Mouse (Mus musculus) midbrain, embryonic 16.5 days (tissue): Measurements from ENCODE around the gene Tm9sf4. TPM values are rescaled to one million over a fixed set of nuclear protein-coding genes. Genes with fewer than 3 reads are reported as not detected.

Experiments
- ATAC-seq: fragments of 200-750 bp; cut with Nextera tagmentation; 2 replicates; pipeline ENCODE4 v1.8.0; 2017; ENCODE audit warnings: moderate TSS enrichment
- H3K27ac ChIP-seq: fragments of 300-500 bp; sonication (generic); 2 replicates; pipeline ENCODE4 v1.5.1; 2014; ENCODE audit warnings: mild to moderate bottlenecking, low read length, mixed read lengths
- H3K27me3 ChIP-seq: fragments of 300-500 bp; sonication (generic); 2 replicates; pipeline ENCODE4 v1.6.1; 2014; ENCODE audit warnings: low read depth, low read length, mixed read lengths; ENCODE audit not compliant: control insufficient read depth, insufficient read depth
- H3K36me3 ChIP-seq: fragments of 300-500 bp; sonication (generic); 2 replicates; pipeline ENCODE4 v1.6.1; 2014; ENCODE audit warnings: mild to moderate bottlenecking, low read length, moderate library complexity, mixed read lengths; ENCODE audit not compliant: control insufficient read depth, insufficient read depth
- H3K4me1 ChIP-seq: fragments of 300-500 bp; sonication (generic); 2 replicates; pipeline ENCODE4 v1.6.1; 2014; ENCODE audit warnings: mild to moderate bottlenecking, low read length, mixed read lengths; ENCODE audit not compliant: control insufficient read depth, insufficient read depth
- H3K4me2 ChIP-seq: fragments of 300-500 bp; sonication (generic); 2 replicates; pipeline ENCODE4 v1.6.1; 2014; ENCODE audit warnings: mild to moderate bottlenecking, low read length, mixed read lengths
- H3K4me3 ChIP-seq: fragments of 300-500 bp; sonication (generic); 2 replicates; pipeline ENCODE4 v1.5.1; 2014; ENCODE audit warnings: low read depth, mild to moderate bottlenecking, low read length, moderate library complexity, mixed read lengths
- H3K9ac ChIP-seq: fragments of 300-500 bp; sonication (generic); 2 replicates; pipeline ENCODE4 v1.6.1; 2014; ENCODE audit warnings: low read depth, low read length, mixed read lengths
- H3K9me3 ChIP-seq: fragments of 300-500 bp; sonication (generic); replicated peaks from 2 replicates; pipeline ENCODE4 v1.6.1; 2014; ENCODE audit warnings: mild to moderate bottlenecking, low read length, mixed read lengths; ENCODE audit not compliant: control insufficient read depth, poor library complexity, severe bottlenecking
- WGBS: fragments of 180-500 bp; shearing (Covaris S2); extraction: QIAGEN DNeasy Blood & Tissue Kit; methylation state at CpG from one replicate; pipeline ENCODE4 v1.1.7; 2014; 5-methylcytosine and 5-hydroxymethylcytosine counted together
- polyA plus RNA-seq: library from polyadenylated mRNA; unstranded; fragments of >200 nt; fragmentation: Nextera tagmentation; extraction: Ambion mirVana; gene quantifications from 2 replicates; pipeline ENCODE4 v1.2.1, GENCODE M21; 2015

The Tm9sf4 gene
- polyA plus RNA-seq, 1 experiment from 2014 or later = 85.8 TPM

DNA sequence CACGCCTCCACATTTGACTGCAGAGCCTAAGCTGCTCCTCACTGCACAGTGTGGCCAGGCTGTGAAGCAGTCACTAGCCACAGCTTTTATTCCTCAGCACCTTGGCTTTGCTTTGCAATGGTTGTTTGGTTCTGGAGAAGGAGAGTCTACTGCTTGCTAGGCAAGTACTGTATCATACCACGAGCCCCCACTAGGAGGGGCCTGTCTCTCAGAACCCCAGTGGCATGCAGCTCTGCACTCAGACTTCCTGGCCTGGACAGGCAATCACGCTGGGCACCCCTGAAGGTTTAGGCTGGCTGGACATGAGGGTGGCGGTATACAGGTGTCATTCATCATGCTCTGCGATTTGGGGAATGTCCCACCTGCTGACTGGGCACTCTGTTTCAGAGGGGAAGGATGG lies 26.9 kb upstream of the Tm9sf4 start:
- no peak overlapping the region for H3K4me3 ChIP-seq
- no peaks in the 10 kb centered on the region for H3K36me3 ChIP-seq
- no peak overlapping the region for H3K27ac ChIP-seq
- H3K9me3 ChIP-seq = no peaks in the 10 kb centered on the region
- H3K9ac ChIP-seq = no peak overlapping the region
- H3K27me3 ChIP-seq = no peaks in the 10 kb centered on the region; the same call in 1 of the 2 replicates
- 40% methylated on average over 5 of the region's 5 CpGs for WGBS
- H3K4me1 ChIP-seq = no peaks in the 10 kb centered on the region
- no peak overlapping the region for H3K4me2 ChIP-seq
- ATAC-seq = no peak

DNA sequence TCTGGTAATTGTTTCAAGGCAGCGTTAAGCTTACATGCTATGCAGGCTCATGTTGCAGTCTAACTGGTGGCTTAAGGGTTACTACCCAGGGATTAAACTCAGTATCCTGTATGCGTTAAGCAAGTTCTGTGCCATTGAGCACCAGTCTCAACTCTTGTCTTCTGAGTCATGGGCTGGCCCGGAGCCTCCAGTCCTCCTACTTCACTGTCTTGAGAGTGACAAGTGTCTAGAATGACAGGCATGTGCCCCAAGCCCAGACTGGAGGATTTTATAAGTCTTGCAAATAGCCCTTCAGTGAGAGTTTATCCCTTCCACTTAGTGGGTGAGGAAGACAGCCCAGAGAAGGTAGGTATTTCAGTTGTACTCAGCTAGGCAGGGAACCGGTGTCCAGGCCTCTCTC lies 24.9 kb upstream of the Tm9sf4 start:
- Histone ChIP-seq H3K9me3 (no peaks in the 10 kb centered on the region), H3K27ac (no peak overlapping the region), H3K4me2 (no peak overlapping the region), H3K9ac (no peak overlapping the region), H3K36me3 (no peaks in the 10 kb centered on the region), H3K4me1 (no peaks in the 10 kb centered on the region), H3K4me3 (no peak overlapping the region), H3K27me3 (no peaks in the 10 kb centered on the region; the same call in 1 of the 2 replicates)
- WGBS = 55% methylated on average over 4 of the region's 4 CpGs
- no peak for ATAC-seq

DNA sequence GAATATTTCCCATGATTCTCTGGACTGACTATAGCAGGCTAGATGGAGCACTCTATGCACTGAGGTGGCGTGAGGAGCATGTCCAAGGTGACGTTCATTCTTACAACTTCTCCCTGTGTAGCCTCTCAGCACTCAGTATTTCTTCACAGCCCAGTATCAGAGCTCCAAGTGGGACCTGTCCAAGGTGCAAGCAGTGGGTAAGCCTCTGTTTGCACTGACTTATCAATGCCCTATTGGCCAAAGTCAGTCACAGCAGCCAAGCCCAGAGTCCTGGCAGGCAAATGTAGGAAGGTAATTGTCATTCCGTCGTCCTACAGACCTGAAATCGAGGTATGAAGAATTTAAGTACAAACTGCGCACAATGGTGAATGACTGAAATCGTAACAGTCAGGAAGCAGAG lies 21.9 kb upstream of the Tm9sf4 start:
- Histone ChIP-seq H3K4me1 (no peaks in the 10 kb centered on the region; the same call in 1 of the 2 replicates), H3K9me3 (no peaks in the 10 kb centered on the region), H3K4me3 (no peak overlapping the region), H3K36me3 (no peaks in the 10 kb centered on the region), H3K9ac (no peak overlapping the region), H3K27me3 (no peaks in the 10 kb centered on the region; the same call in 1 of the 2 replicates), H3K4me2 (no peak overlapping the region), H3K27ac (no peak overlapping the region)
- WGBS = 82% methylated on average over 7 of the region's 7 CpGs
- ATAC-seq = no peak

DNA sequence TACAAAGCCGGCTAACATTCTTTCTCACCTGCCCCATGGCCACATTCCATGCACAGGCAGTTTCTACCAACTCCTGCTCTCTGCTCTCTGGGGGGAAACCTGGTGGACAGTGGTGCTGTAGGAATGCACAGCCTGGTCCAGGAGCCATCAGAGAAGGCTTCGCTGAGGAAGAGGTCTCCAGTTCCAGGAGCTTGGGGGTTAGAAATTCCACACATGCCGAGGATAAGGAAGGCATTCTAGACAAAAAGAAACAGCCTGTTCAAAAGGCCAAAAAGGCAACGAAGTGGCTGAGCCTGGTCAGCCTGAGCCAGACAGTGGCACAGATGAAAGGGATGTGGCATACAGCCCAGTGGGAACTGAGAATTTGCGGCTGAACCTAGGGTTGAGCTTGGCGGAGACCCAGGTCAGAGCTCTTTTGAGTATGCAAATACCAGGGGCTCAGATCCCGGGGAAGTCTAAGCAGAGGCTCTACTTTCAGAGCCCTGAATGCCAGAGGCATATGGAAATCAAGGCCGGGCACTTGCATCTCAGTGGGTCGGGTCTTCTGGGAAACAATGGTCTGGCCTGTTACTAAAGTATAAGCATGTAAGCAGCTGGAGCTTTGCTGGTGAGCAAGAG lies 21.0 kb upstream of the Tm9sf4 start:
- H3K27me3 ChIP-seq = no peaks in the 10 kb centered on the region; the same call in 1 of the 2 replicates
- 8% methylated on average over 9 of the region's 9 CpGs for WGBS
- H3K36me3 ChIP-seq = no peaks in the 10 kb centered on the region
- no peak overlapping the region for H3K4me2 ChIP-seq
- H3K4me1 ChIP-seq = no peaks in the 10 kb centered on the region; the same call in 1 of the 2 replicates
- peak; percentile 67 for ATAC-seq
- H3K27ac ChIP-seq = no peak overlapping the region
- no peak overlapping the region for H3K4me3 ChIP-seq
- no peak overlapping the region for H3K9ac ChIP-seq
- no peaks in the 10 kb centered on the region for H3K9me3 ChIP-seq

DNA sequence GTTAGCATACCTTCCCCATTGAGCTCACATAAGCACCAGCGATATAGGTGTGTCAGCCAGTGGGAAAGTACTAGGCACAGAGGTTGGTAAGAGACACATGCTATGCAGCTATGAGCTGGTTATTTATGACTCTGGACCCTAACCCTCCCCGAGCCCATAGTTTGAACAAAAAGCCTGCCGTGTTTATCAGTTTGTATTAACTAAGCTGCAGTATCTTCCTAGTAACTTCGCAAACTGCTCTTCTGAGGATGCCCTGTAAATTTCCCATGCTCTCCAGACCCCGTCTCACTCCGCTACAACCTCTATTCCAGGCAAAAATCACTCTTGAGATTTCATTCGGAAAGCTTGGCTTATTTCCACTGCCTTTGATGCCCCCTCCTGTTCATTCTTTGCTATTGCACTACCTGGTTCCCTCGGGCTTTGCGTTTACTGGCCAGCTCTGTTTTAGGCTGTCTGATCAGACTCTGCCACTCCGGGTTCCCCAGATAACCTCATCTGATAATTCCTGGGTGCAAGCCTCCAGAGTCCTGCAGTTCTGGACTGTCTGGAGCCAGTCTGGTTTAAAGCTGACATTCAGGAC lies 18.4 kb upstream of the Tm9sf4 start:
- no peak overlapping the region for H3K9ac ChIP-seq
- H3K4me3 ChIP-seq = no peak overlapping the region
- ATAC-seq = no peak; the same call in 1 of the 2 replicates
- no peaks in the 10 kb centered on the region; the same call in 1 of the 2 replicates for H3K27me3 ChIP-seq
- H3K9me3 ChIP-seq = no peaks in the 10 kb centered on the region
- 28% methylated on average over 10 of the region's 10 CpGs for WGBS
- H3K36me3 ChIP-seq = no peaks in the 10 kb centered on the region
- no peak overlapping the region for H3K4me2 ChIP-seq
- H3K4me1 ChIP-seq = no peaks in the 10 kb centered on the region; the same call in 1 of the 2 replicates
- no peak overlapping the region for H3K27ac ChIP-seq

DNA sequence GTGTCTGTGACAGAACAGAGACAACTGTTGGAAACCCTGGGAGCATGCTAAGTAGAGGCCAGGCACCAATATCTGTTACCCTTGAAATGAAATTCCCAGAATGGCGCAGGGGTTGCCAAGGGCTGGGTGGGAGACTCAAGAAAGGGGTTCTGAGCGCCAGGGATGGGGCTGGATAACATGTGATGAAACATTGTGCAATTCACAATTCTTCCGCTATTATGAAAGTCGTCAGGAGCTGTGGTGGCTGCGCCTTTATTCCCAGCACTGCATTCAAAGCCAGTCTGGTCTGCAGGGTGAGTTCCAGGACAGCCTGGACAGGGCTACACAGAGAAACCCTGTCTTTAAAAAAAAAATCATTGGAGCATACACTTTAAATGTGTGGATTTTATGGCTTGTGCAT lies 15.8 kb upstream of the Tm9sf4 start:
- Histone ChIP-seq H3K4me2 (no peak overlapping the region), H3K9me3 (no peaks in the 10 kb centered on the region), H3K4me3 (no peak overlapping the region), H3K27ac (no peak overlapping the region), H3K36me3 (no peaks in the 10 kb centered on the region), H3K4me1 (no peaks in the 10 kb centered on the region; the same call in 1 of the 2 replicates), H3K27me3 (no peaks in the 10 kb centered on the region), H3K9ac (no peak overlapping the region)
- 78% methylated on average over 5 of the region's 5 CpGs for WGBS
- no peak for ATAC-seq

DNA sequence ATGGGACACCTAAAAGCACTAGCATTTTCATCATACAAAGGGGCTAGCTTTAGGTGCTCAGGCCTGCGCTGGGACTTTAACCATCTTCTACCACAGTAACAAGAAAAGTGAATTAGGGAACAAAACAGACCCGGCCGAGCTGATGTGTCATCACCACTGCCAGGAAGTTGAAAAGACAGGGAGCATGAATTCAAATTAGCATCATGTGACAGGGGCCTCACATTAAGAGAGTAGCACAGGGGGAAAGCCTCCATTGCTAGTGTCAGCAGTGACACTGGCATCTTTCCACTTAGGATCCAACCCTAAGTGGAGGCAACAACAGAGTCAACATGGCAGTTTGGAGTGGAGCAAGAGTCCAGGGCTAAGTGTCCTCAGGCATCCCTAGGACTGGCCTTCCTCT lies 13.9 kb upstream of the Tm9sf4 start:
- H3K4me3 ChIP-seq = no peak overlapping the region
- H3K4me2 ChIP-seq = no peak overlapping the region
- no peak for ATAC-seq
- 85% methylated on average over 3 of the region's 3 CpGs for WGBS
- no peak overlapping the region for H3K9ac ChIP-seq
- no peaks in the 10 kb centered on the region; the same call in 1 of the 2 replicates for H3K4me1 ChIP-seq
- H3K9me3 ChIP-seq = no peaks in the 10 kb centered on the region
- no peaks in the 10 kb centered on the region; the same call in 1 of the 2 replicates for H3K27me3 ChIP-seq
- H3K36me3 ChIP-seq = no peaks in the 10 kb centered on the region
- no peak overlapping the region for H3K27ac ChIP-seq

DNA sequence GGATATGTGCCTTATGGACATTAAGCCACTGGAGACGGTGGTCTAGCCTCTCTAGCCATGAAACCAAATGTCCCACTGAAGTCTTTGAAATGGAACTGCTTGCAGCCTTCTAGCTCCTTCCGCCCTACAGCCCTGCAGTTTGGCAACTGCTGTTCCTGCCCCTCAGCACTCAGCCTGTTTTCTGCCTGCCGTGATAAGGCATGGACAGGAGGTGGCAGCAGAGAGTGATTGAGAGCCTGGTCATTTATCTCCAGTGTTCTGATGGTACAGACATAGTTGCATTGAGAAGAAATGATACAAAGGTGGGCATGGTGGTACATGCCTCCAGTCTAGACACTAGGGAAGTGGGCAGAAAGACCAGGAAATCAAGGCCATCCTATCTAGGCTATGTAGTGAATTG lies 13.4 kb upstream of the Tm9sf4 start:
- no peak for ATAC-seq
- Histone ChIP-seq H3K27me3 (no peaks in the 10 kb centered on the region; the same call in 1 of the 2 replicates), H3K4me3 (no peak overlapping the region), H3K27ac (no peak overlapping the region), H3K4me1 (no peaks in the 10 kb centered on the region; the same call in 1 of the 2 replicates), H3K36me3 (no peaks in the 10 kb centered on the region), H3K9ac (no peak overlapping the region), H3K4me2 (no peak overlapping the region), H3K9me3 (no peaks in the 10 kb centered on the region)
- WGBS = 28% methylated on average over 3 of the region's 3 CpGs

DNA sequence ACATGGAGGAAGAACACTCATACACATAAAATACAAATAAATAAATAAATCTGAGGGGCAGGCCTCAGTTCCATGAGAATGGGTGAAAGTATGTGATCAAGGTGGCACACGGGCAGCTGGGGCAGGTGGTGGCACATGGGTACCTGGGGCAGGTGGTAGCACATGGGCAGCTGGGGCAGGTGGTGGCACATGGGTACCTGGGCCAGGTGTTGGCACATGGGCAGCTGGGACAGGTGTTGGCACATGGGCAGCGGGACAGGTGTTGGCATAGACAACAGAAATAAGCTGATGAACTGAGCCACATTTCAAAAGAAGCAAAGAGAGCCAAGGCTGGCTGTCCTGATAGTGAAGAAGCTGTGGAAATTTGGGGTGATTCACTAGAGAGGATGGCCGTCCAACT lies 11.4 kb upstream of the Tm9sf4 start:
- H3K27me3 ChIP-seq = no peaks in the 10 kb centered on the region; the same call in 1 of the 2 replicates
- no peak overlapping the region for H3K27ac ChIP-seq
- ATAC-seq = no peak
- H3K9ac ChIP-seq = no peak overlapping the region
- WGBS = 88% methylated on average over 3 of the region's 3 CpGs
- no peaks in the 10 kb centered on the region for H3K36me3 ChIP-seq
- no peaks in the 10 kb centered on the region for H3K4me1 ChIP-seq
- H3K9me3 ChIP-seq = no peaks in the 10 kb centered on the region
- H3K4me3 ChIP-seq = no peak overlapping the region
- H3K4me2 ChIP-seq = no peak overlapping the region
